Mouse (Mus musculus) heart, adult 2 months (tissue): ENCODE results near the gene Scaf1. TPM values are rescaled to one million over a fixed set of nuclear protein-coding genes. Genes with fewer than 3 reads are reported as not detected.

Experiments
- DNase-seq, 2 experiments: peaks; one replicate each; pipeline ENCODE4 v3.0.0; 2021
- H3K27ac ChIP-seq: fragments of 200-600 bp; 2 replicates; pipeline ENCODE4 v1.8.1; 2022
- H3K27me3 ChIP-seq: fragments of 200-500 bp; 2 replicates; pipeline ENCODE4 v1.6.1; 2012; ENCODE audit warnings: mild to moderate bottlenecking, low read length, inconsistent platforms, mixed read lengths; ENCODE audit not compliant: control insufficient read depth, insufficient read depth
- H3K36me3 ChIP-seq: fragments of 200-500 bp; 2 replicates; pipeline ENCODE4 v1.6.1; 2012; ENCODE audit warnings: low read length, inconsistent platforms; ENCODE audit not compliant: control insufficient read depth, insufficient read depth
- H3K4me1 ChIP-seq: fragments of 200-500 bp; 2 replicates; pipeline ENCODE4 v1.6.1; 2011; ENCODE audit warnings: low read length; ENCODE audit not compliant: control insufficient read depth, insufficient read depth
- H3K4me3 ChIP-seq: fragments of 200-600 bp; 2 replicates; pipeline ENCODE4 v1.8.1; 2022
- H3K79me2 ChIP-seq: fragments of 200-500 bp; replicated peaks from 2 replicates; pipeline ENCODE4 v1.6.1; 2012; ENCODE audit warnings: mild to moderate bottlenecking, inconsistent platforms, low read length, moderate library complexity, mixed read lengths; ENCODE audit not compliant: control insufficient read depth, insufficient read depth
- H3K9ac ChIP-seq: fragments of 200-500 bp; 2 replicates; pipeline ENCODE4 v1.6.1; 2012; ENCODE audit warnings: low read depth, mild to moderate bottlenecking, control low read depth, inconsistent platforms, low read length, mixed read lengths
- CTCF ChIP-seq: fragments of 200-600 bp; IDR thresholded peaks from 2 replicates; pipeline ENCODE4 v1.8.1; 2022; ENCODE audit warnings: antibody characterized with exemption, mild to moderate bottlenecking, moderate library complexity
- EP300 ChIP-seq: fragments of 200-500 bp; IDR thresholded peaks from 2 replicates; pipeline ENCODE4 v1.6.1; 2011; ENCODE audit warnings: low read depth, low read length, control low read depth; ENCODE audit not compliant: insufficient read depth
- POLR2A ChIP-seq: fragments of 200-500 bp; IDR thresholded peaks from 2 replicates; pipeline ENCODE4 v1.6.1; 2011; ENCODE audit warnings: mild to moderate bottlenecking, low read depth, low read length, control low read depth; ENCODE audit not compliant: insufficient read depth
- WGBS: fragments of 180-500 bp; shearing (Covaris S2); methylation state at CpG from one replicate; pipeline ENCODE4 v1.1.7; 2018; 5-methylcytosine and 5-hydroxymethylcytosine counted together
- intact Hi-C: fragments of 180-260 bp; cut with DNase I; formaldehyde crosslinking; loops from one replicate; pipeline ENCODE4 v1.15.1; 2025
- polyA plus RNA-seq: library from polyadenylated mRNA; depleted of rRNA; stranded (reverse); fragments of >200 nt; gene quantifications from 2 replicates; pipeline ENCODE4 v1.2.3, GENCODE M21; 2012
- total RNA-seq, 2 experiments: library from RNA; stranded (reverse); gene quantifications; 2 replicates each; pipeline ENCODE4 v1.2.3; 2021

Gene Scaf1
- total and polyA plus RNA-seq, 3 experiments: 36.0 to 46.6 (median 45.5) TPM

DNA sequence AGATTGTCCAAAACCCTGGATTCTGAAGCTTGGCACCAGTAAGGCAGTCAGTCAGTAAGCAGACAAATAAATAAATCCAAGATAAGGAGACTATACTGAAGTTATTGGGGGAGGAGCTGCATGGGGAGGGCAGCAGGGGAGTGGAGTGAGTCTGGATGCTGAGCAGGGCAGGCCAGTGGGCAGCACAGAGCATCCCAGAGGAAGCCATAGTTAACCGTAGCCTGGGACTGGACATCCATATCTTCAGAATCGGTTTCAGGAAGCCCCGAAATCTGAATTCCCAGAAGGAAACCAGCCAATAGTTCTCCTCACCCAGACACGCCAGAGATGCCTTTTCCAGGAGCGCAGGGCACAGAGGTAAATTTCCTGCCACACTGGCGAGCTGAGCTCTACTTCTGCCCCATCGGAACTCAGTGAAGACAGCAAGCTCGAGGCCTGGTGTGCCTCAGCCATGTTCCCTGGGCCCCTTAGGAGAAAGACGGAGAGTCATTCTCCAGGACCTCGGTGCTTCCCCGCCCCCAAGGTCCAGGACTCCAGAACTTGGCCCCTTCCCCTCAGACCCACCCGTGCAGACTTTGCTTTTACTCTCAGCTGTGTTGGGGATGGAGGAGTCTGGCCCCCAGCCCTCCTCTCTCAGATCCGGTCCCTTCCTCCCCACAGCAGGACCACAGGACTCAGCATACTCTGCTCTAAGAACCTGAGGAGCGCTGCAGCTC lies 42.6 kb downstream of the Scaf1 start:
- Histone ChIP-seq H3K4me3 (peak overlapping the region; percentile 21), H3K9ac (peak overlapping the region; percentile 16; the same call in 1 of the 2 replicates), H3K4me1 (peaks cover 3% of the 10 kb centered on the region; the same call in 1 of the 2 replicates), H3K27ac (no peak overlapping the region), H3K79me2 (no peaks in the 10 kb centered on the region), H3K36me3 (no peaks in the 10 kb centered on the region), H3K27me3 (no peaks in the 10 kb centered on the region)
- DNase-seq: no peak
- whole genome bisulfite sequencing: 44% methylated on average over 14 of the region's 14 CpGs
- TF ChIP-seq CTCF: no peak
- no peak for TF ChIP-seq POLR2A
- TF ChIP-seq EP300: no peak
- intact Hi-C loops: no loop called here

DNA sequence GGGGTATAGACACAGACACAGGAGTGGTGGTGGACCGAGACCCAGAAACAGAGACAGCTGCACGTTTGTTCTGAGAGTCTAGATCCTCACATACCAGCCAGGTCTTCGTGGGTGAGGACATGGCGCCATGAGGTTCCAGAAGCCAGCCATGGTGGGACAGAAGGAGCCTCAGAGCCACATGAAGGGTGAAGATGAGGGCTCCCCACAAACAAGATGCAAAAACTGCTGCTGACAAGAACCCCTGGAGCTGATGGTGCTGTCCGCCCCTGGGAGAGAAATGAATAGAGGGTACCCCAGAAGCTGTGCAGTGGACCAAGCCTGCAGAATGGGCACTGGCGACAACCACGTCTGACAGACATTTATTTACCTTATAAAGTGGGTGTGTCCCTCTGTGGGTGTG lies 45.0 kb downstream of the Scaf1 start:
- no peak overlapping the region for H3K9ac ChIP-seq
- peaks cover 3% of the 10 kb centered on the region; the same call in 1 of the 2 replicates for H3K4me1 ChIP-seq
- WGBS: 77% methylated on average over 7 of the region's 7 CpGs
- no peak for DNase-seq
- no peaks in the 10 kb centered on the region for H3K79me2 ChIP-seq
- intact Hi-C loops: no loop called here
- no peaks in the 10 kb centered on the region for H3K27me3 ChIP-seq
- H3K4me3 ChIP-seq: no peak overlapping the region
- TF ChIP-seq POLR2A: no peak
- no peak for TF ChIP-seq EP300
- no peak for TF ChIP-seq CTCF
- H3K36me3 ChIP-seq: no peaks in the 10 kb centered on the region
- H3K27ac ChIP-seq: no peak overlapping the region

DNA sequence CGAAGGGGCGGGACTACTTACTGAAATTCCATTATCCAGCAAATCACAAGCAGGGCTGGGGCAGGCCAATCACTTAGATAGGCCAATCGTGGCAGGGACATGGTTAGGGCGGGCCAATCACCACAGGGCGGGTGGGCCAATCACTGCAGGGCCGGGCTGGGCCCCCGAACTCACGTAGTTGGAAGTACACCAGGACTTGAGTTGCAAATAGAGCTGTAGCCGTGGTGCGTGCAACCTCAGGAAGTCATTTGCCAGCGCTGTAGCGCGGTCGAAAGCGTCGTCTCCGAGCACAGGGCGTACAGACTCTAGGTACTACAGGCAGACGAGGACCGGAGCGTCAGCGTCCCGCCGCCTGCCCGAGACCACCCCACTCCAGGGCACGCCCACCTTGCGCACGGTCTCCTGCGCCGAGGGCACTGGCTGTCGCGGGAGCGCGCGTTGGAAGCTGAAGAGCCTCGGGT lies 45.9 kb downstream of the Scaf1 start:
- no peaks in the 10 kb centered on the region for H3K27me3 ChIP-seq
- peak; percentile 78 to 87 for DNase-seq
- H3K36me3 ChIP-seq: no peaks in the 10 kb centered on the region
- peak overlapping the region; percentile 70 for H3K27ac ChIP-seq
- H3K4me1 ChIP-seq: peaks cover 3% of the 10 kb centered on the region; the same call in 1 of the 2 replicates
- H3K4me3 ChIP-seq: peak overlapping the region; percentile 56
- intact Hi-C loops: no loop called here
- WGBS: 1% methylated on average over 36 of the region's 36 CpGs
- H3K79me2 ChIP-seq: no peaks in the 10 kb centered on the region
- TF ChIP-seq POLR2A: peak; percentile 63
- TF ChIP-seq CTCF: no peak
- 0 out of 2 replicates have a peak, but pooled peaks have one; percentile 33 for TF ChIP-seq EP300
- H3K9ac ChIP-seq: peak overlapping the region; percentile 41

DNA sequence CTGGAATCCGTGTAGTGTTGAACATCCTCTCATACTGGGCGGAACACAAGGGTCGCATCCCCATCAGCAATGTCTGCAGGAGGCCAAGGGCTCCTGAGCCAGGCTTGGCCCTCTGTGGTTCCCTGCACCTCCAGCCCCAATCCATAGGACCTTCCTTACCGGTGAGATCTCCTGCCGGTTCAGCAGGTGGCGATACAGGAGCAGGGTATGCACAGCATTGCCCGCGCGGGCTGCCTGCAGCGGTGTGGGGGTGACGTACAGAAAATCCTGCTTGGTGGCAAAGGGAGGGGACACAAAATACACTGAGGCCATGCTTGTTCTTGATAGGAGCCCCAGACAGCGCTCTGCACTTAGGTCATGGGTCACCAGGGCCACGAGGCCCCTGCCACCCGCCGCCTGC lies 49.5 kb downstream of the Scaf1 start:
- Histone ChIP-seq H3K27ac (no peak overlapping the region), H3K9ac (no peak overlapping the region), H3K36me3 (no peaks in the 10 kb centered on the region), H3K4me1 (peaks cover 2% of the 10 kb centered on the region; the same call in 1 of the 2 replicates), H3K27me3 (no peaks in the 10 kb centered on the region), H3K79me2 (no peaks in the 10 kb centered on the region), H3K4me3 (no peak overlapping the region)
- 70% methylated on average over 15 of the region's 15 CpGs for WGBS
- intact Hi-C loops: no loop called here
- TF ChIP-seq CTCF (no peak), POLR2A (no peak), EP300 (no peak)
- DNase-seq: no peak

DNA sequence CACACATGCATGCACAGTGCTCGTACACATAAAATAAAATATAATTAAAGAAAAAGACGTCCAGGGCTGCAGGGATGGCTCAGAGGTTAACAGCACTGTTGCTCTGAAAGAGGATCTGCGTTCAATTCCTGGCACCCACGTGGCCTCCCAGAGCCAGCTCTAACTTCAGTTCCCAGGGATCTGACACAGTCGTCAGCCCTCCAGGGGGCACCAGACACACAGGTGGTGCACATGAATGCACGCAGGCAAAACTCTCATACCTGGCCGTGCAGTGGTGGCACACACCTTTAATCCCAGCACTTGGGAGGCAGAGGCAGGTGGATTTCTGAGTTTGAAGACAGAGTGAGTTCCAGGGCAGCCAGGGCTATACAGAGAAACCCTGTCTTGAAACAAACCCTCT lies 50.2 kb downstream of the Scaf1 start:
- intact Hi-C loops: no loop called here
- no peak for DNase-seq
- Histone ChIP-seq H3K4me3 (no peak overlapping the region), H3K79me2 (no peaks in the 10 kb centered on the region), H3K27me3 (no peaks in the 10 kb centered on the region), H3K27ac (no peak overlapping the region), H3K4me1 (peaks cover under 1% of the 10 kb centered on the region; the same call in 1 of the 2 replicates), H3K36me3 (no peaks in the 10 kb centered on the region), H3K9ac (no peak overlapping the region)
- TF ChIP-seq POLR2A (no peak), CTCF (peak; percentile 24)
- WGBS: 71% methylated on average over 7 of the region's 7 CpGs

DNA sequence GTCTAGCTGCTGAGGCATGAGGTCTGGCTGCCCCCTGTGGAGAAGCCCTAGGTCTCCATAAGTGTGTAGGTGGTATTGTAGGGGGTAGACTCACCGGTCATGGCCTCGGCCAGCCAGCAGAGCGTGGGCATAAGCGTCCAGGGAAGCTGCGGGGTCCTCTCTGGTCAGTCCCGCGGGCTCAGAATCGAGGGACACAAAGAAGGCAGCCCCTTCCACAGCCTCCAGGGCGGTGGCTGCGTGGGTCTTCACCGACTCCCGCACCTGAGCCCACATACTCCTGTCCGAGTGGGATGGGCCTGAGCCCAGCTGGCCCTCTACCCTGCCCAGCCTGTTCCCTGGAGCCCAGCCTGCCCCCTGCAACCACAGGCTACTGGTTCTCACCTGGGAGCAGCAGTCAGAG lies 51.2 kb downstream of the Scaf1 start:
- Histone ChIP-seq H3K36me3 (no peaks in the 10 kb centered on the region), H3K9ac (no peak overlapping the region), H3K27ac (no peak overlapping the region), H3K79me2 (no peaks in the 10 kb centered on the region), H3K27me3 (no peaks in the 10 kb centered on the region), H3K4me3 (no peak overlapping the region), H3K4me1 (no peaks in the 10 kb centered on the region)
- intact Hi-C loops: no loop called here
- WGBS: 97% methylated on average over 13 of the region's 13 CpGs
- DNase-seq: no peak
- TF ChIP-seq EP300: no peak
